Mouse (Mus musculus): ENCODE data around the gene Atf6. TPM values are rescaled to one million over a fixed set of nuclear protein-coding genes. Genes with fewer than 3 reads are reported as not detected.

Atf6 gene
- polyA plus RNA-seq, 1 experiment from 2014 or later = 6.2 TPM

GRCm38 (mm10) chr1:170850637-170851624, 16.6 kb downstream of the Atf6 start:
- ATAC-seq (ENCODE audit: low FRiP score, low TSS enrichment) (no peak), DNase-seq (ENCODE audit: low spot score) (no peak)
- H3K27me3 ChIP-seq (ENCODE audit: control insufficient read depth, insufficient read depth, low read length) = no peaks in the 10 kb centered on the region
- H3K27ac ChIP-seq (replicated peaks) = no peak overlapping the region
- peaks cover 4% of the 10 kb centered on the region; the same call in 1 of the 2 replicates for H3K36me3 ChIP-seq (ENCODE audit: control insufficient read depth, insufficient read depth, low read length)
- H3K9ac ChIP-seq (ENCODE audit: low read length) = no peak overlapping the region
- H3K4me2 ChIP-seq (replicated peaks; ENCODE audit: low read depth) = no peak overlapping the region
- H3K4me1 ChIP-seq (replicated peaks; ENCODE audit: control insufficient read depth, insufficient read depth) = no peaks in the 10 kb centered on the region
- TF ChIP-seq EP300 (optimal IDR thresholded peaks at IDR 0.05) (no peak), CTCF (IDR thresholded peaks at IDR 0.05; ENCODE audit: low read depth) (no peak)
- WGBS = 82% methylated on average over 23 of the region's 23 CpGs
- H3K4me3 ChIP-seq (ENCODE audit: low read depth, low read length) = no peak overlapping the region
- H3K9me3 ChIP-seq (ENCODE audit: control insufficient read depth, low read length) = no peaks in the 10 kb centered on the region

GRCm38 (mm10) chr1:170850007-170850406, 17.6 kb downstream of the Atf6 start:
- H3K9ac ChIP-seq (ENCODE audit: low read length) = no peak overlapping the region
- no peak for DNase-seq (ENCODE audit: low spot score)
- no peak overlapping the region for H3K4me3 ChIP-seq (ENCODE audit: low read depth, low read length)
- TF ChIP-seq EP300 (optimal IDR thresholded peaks at IDR 0.05) (no peak), CTCF (IDR thresholded peaks at IDR 0.05; ENCODE audit: low read depth) (no peak)
- H3K36me3 ChIP-seq (ENCODE audit: control insufficient read depth, insufficient read depth, low read length) = peaks cover 4% of the 10 kb centered on the region; the same call in 1 of the 2 replicates
- no peaks in the 10 kb centered on the region for H3K4me1 ChIP-seq (replicated peaks; ENCODE audit: control insufficient read depth, insufficient read depth)
- WGBS = 83% methylated on average over 2 of the region's 2 CpGs
- H3K9me3 ChIP-seq (ENCODE audit: control insufficient read depth, low read length) = no peaks in the 10 kb centered on the region
- H3K27me3 ChIP-seq (ENCODE audit: control insufficient read depth, insufficient read depth, low read length) = no peaks in the 10 kb centered on the region
- H3K4me2 ChIP-seq (replicated peaks; ENCODE audit: low read depth) = no peak overlapping the region
- ATAC-seq (ENCODE audit: low FRiP score, low TSS enrichment) = no peak
- no peak overlapping the region for H3K27ac ChIP-seq (replicated peaks)

- Histone ChIP-seq H3K4me3 (ENCODE audit: low read depth, low read length) (no peak overlapping the region), H3K4me1 (replicated peaks; ENCODE audit: control insufficient read depth, insufficient read depth) (no peaks in the 10 kb centered on the region), H3K27me3 (ENCODE audit: control insufficient read depth, insufficient read depth, low read length) (no peaks in the 10 kb centered on the region), H3K36me3 (ENCODE audit: control insufficient read depth, insufficient read depth, low read length) (peaks cover 4% of the 10 kb centered on the region; the same call in 1 of the 2 replicates), H3K27ac (replicated peaks) (no peak overlapping the region), H3K9me3 (ENCODE audit: control insufficient read depth, low read length) (no peaks in the 10 kb centered on the region), H3K4me2 (replicated peaks; ENCODE audit: low read depth) (no peak overlapping the region), H3K9ac (ENCODE audit: low read length) (no peak overlapping the region)
- 49% methylated on average over 10 of the region's 10 CpGs for WGBS
- ATAC-seq (ENCODE audit: low FRiP score, low TSS enrichment) (no peak), DNase-seq (ENCODE audit: low spot score) (no peak)
- TF ChIP-seq CTCF (IDR thresholded peaks at IDR 0.05; ENCODE audit: low read depth) = no peak
- TF ChIP-seq EP300 (optimal IDR thresholded peaks at IDR 0.05) = no peak
Observed at GRCm38 (mm10) chr1:170845448-170846307, 21.9 kb downstream of the Atf6 start.

GRCm38 (mm10) chr1:170844380-170844779, 23.2 kb downstream of the Atf6 start:
- TF ChIP-seq EP300 (optimal IDR thresholded peaks at IDR 0.05) (no peak), CTCF (IDR thresholded peaks at IDR 0.05; ENCODE audit: low read depth) (peak; percentile 79)
- Histone ChIP-seq H3K36me3 (ENCODE audit: control insufficient read depth, insufficient read depth, low read length) (peaks cover 4% of the 10 kb centered on the region; the same call in 1 of the 2 replicates), H3K4me2 (replicated peaks; ENCODE audit: low read depth) (no peak overlapping the region), H3K9ac (ENCODE audit: low read length) (no peak overlapping the region), H3K27me3 (ENCODE audit: control insufficient read depth, insufficient read depth, low read length) (no peaks in the 10 kb centered on the region), H3K4me3 (ENCODE audit: low read depth, low read length) (no peak overlapping the region), H3K27ac (replicated peaks) (no peak overlapping the region), H3K9me3 (ENCODE audit: control insufficient read depth, low read length) (no peaks in the 10 kb centered on the region), H3K4me1 (replicated peaks; ENCODE audit: control insufficient read depth, insufficient read depth) (no peaks in the 10 kb centered on the region)
- ATAC-seq (ENCODE audit: low FRiP score, low TSS enrichment) (no peak), DNase-seq (ENCODE audit: low spot score) (peak; percentile 25)
- 57% methylated on average over 8 of the region's 8 CpGs for WGBS

- no peaks in the 10 kb centered on the region for H3K9me3 ChIP-seq (ENCODE audit: control insufficient read depth, low read length)
- DNase-seq (ENCODE audit: low spot score) (no peak), ATAC-seq (ENCODE audit: low FRiP score, low TSS enrichment) (no peak)
- no peaks in the 10 kb centered on the region for H3K36me3 ChIP-seq (ENCODE audit: control insufficient read depth, insufficient read depth, low read length)
- no peak overlapping the region for H3K4me2 ChIP-seq (replicated peaks; ENCODE audit: low read depth)
- H3K27ac ChIP-seq (replicated peaks) = no peak overlapping the region
- peak; percentile 80 for TF ChIP-seq CTCF (IDR thresholded peaks at IDR 0.05; ENCODE audit: low read depth)
- no peak for TF ChIP-seq EP300 (optimal IDR thresholded peaks at IDR 0.05)
- no peak overlapping the region for H3K4me3 ChIP-seq (ENCODE audit: low read depth, low read length)
- H3K4me1 ChIP-seq (replicated peaks; ENCODE audit: control insufficient read depth, insufficient read depth) = no peaks in the 10 kb centered on the region
- H3K9ac ChIP-seq (ENCODE audit: low read length) = no peak overlapping the region
- no peaks in the 10 kb centered on the region for H3K27me3 ChIP-seq (ENCODE audit: control insufficient read depth, insufficient read depth, low read length)
Observed at GRCm38 (mm10) chr1:170839685-170840084, 27.9 kb downstream of the Atf6 start.

Measured in stomach, postnatal 0 days (tissue).